Mouse (Mus musculus) C2C12 (cell line): ENCODE data around the gene Crabp1. TPM values are rescaled to one million over a fixed set of nuclear protein-coding genes. Genes with fewer than 3 reads are reported as not detected.

ENCODE experiments used
- H3K27me3 ChIP-seq: one replicate; pipeline ENCODE4 v1.6.1; 2011; ENCODE audit not compliant: control insufficient read depth, insufficient read depth, insufficient read length
- H3K36me3 ChIP-seq: one replicate; pipeline ENCODE4 v1.6.1; 2011; ENCODE audit not compliant: control insufficient read depth, insufficient read depth
- H3K4me3 ChIP-seq: one replicate; pipeline ENCODE4 v1.5.1; 2011; ENCODE audit warnings: mild to moderate bottlenecking, control low read depth; ENCODE audit not compliant: poor library complexity, insufficient read depth, severe bottlenecking
- H3K79me2 ChIP-seq: one replicate; pipeline ENCODE4 v1.6.1; 2011; ENCODE audit not compliant: control insufficient read depth, insufficient read depth
- H3K79me3 ChIP-seq: one replicate; pipeline ENCODE4 v1.6.1; 2011; ENCODE audit warnings: low read depth, control low read depth
- H3ac ChIP-seq: one replicate; pipeline ENCODE3; 2011; ENCODE audit warnings: low read depth; ENCODE audit not compliant: control insufficient read depth, insufficient read length
- CEBPB ChIP-seq: IDR thresholded peaks from one replicate; pipeline ENCODE4 v1.6.1; 2011; ENCODE audit warnings: low read depth, mild to moderate bottlenecking, control low read depth, moderate library complexity
- CTCF ChIP-seq: IDR thresholded peaks from one replicate; pipeline ENCODE4 v1.5.1; 2011; ENCODE audit not compliant: control insufficient read depth, insufficient read depth, insufficient read length
- FOSL1 ChIP-seq: IDR thresholded peaks from one replicate; pipeline ENCODE4 v1.8.0; 2011; ENCODE audit warnings: mild to moderate bottlenecking, low read length; ENCODE audit not compliant: poor library complexity, insufficient read depth, severe bottlenecking
- MAX ChIP-seq: IDR thresholded peaks from one replicate; pipeline ENCODE4 v1.6.1; 2011; ENCODE audit warnings: mild to moderate bottlenecking, control low read depth
- MYOD1 ChIP-seq: IDR thresholded peaks from one replicate; pipeline ENCODE4 v1.6.1; 2011; ENCODE audit warnings: low read depth; ENCODE audit not compliant: control insufficient read depth, insufficient read length
- MYOG ChIP-seq: IDR thresholded peaks from one replicate; pipeline ENCODE4 v1.6.1; 2011; ENCODE audit not compliant: control insufficient read depth, insufficient read length; ENCODE audit errors: extremely low read depth
- USF1 ChIP-seq: IDR thresholded peaks from one replicate; pipeline ENCODE4 v1.6.1; 2011; ENCODE audit warnings: low read depth, mild to moderate bottlenecking, control low read depth, moderate library complexity
- long read RNA-seq, 2 experiments: library from polyadenylated mRNA; unstranded; transcript quantifications; one replicate each; pipeline ENCODE4 v2.0.0; 2019 to 2020
- polyA plus RNA-seq: library from polyadenylated mRNA; unstranded; fragments of >200 nt; fragmentation: generic; extraction: Trizol; gene quantifications from one replicate; pipeline ENCODE4 v1.2.1, GENCODE M21; 2012; ENCODE audit warnings: missing spikeins

Crabp1 gene
- not detected for polyA plus RNA-seq
- long read RNA-seq, experiment 1, partial matches to known transcripts: 1 of 1 reads
- long read RNA-seq, experiment 1, other reads (novel, unspliced or antisense): 0 of 1 reads
- long read RNA-seq, experiment 2: 0 reads

- no peaks in the 10 kb centered on the region for H3K79me2 ChIP-seq
- H3K27me3 ChIP-seq: peaks cover 89% of the 10 kb centered on the region
- no peak for TF ChIP-seq CEBPB
- TF ChIP-seq MAX: no peak
- no peak for TF ChIP-seq CTCF
- TF ChIP-seq MYOG: no peak
- TF ChIP-seq USF1: no peak
- TF ChIP-seq MYOD1: no peak
- TF ChIP-seq FOSL1: no peak
- no peaks in the 10 kb centered on the region for H3K36me3 ChIP-seq
- no peaks in the 10 kb centered on the region for H3K79me3 ChIP-seq
- H3ac ChIP-seq: no peak within 1 kb of the TSS
- no peak within 1 kb of the TSS for H3K4me3 ChIP-seq
These were observed at the start of gene Crabp1 for GRCm38 (mm10) chr9:54764561-54765217. TSS of gene Crabp1 (plus strand) at chr9:54764748.

GRCm38 (mm10) chr9:54715776-54716175, 48.8 kb upstream of the Crabp1 start:
- TF ChIP-seq FOSL1 (no peak), MYOD1 (no peak), USF1 (no peak), MYOG (no peak), CEBPB (no peak)
- Histone ChIP-seq H3K79me2 (no peaks in the 10 kb centered on the region), H3ac (no peak overlapping the region), H3K36me3 (peaks cover 58% of the 10 kb centered on the region), H3K27me3 (no peaks in the 10 kb centered on the region), H3K79me3 (no peaks in the 10 kb centered on the region), H3K4me3 (no peak overlapping the region)

- Histone ChIP-seq H3K27me3 (no peaks in the 10 kb centered on the region), H3ac (no peak overlapping the region), H3K79me2 (no peaks in the 10 kb centered on the region), H3K79me3 (no peaks in the 10 kb centered on the region), H3K4me3 (no peak overlapping the region), H3K36me3 (peaks cover 69% of the 10 kb centered on the region)
- no peak for TF ChIP-seq CEBPB
- TF ChIP-seq MAX: no peak
- TF ChIP-seq CTCF: no peak
- no peak for TF ChIP-seq MYOD1
- TF ChIP-seq MYOG: no peak
These were observed 47.0 kb upstream of the Crabp1 start for GRCm38 (mm10) chr9:54717527-54717926.

DNA sequence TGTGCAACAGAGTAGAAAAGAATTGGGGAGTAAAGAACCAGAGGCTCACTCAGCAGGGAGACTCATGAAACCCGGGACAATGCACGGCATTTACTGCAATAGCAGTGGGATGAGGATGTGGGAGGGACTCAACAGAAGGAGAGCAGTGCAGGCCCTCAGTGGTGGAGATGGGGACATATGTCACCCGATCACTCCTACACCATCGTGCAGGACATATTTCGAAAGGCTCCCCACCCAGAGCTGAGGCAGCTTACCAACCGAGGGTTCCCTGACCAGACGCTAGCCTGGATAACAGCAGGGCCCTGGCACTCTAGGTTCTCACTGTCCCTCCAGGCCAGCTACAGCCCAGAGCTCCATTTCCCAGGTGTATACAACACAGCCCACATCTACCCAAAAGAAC, 42.4 kb upstream of the Crabp1 start:
- peaks cover 82% of the 10 kb centered on the region for H3K36me3 ChIP-seq
- H3K4me3 ChIP-seq: no peak overlapping the region

GRCm38 (mm10) chr9:54722596-54722995, 42.0 kb upstream of the Crabp1 start:
- H3K36me3 ChIP-seq: peaks cover 82% of the 10 kb centered on the region
- no peak overlapping the region for H3K4me3 ChIP-seq
- no peaks in the 10 kb centered on the region for H3K79me2 ChIP-seq
- no peak overlapping the region for H3ac ChIP-seq
- H3K27me3 ChIP-seq: no peaks in the 10 kb centered on the region
- no peaks in the 10 kb centered on the region for H3K79me3 ChIP-seq
- TF ChIP-seq MAX (no peak), MYOG (no peak)

More for the DNA sequence above, 42.4 kb upstream of the Crabp1 start:
- H3K79me2 ChIP-seq: no peaks in the 10 kb centered on the region
- H3ac ChIP-seq: no peak overlapping the region
- no peaks in the 10 kb centered on the region for H3K79me3 ChIP-seq
- no peaks in the 10 kb centered on the region for H3K27me3 ChIP-seq
- no peak for TF ChIP-seq FOSL1
- no peak for TF ChIP-seq MYOG

GRCm38 (mm10) chr9:54726315-54726714, 38.2 kb upstream of the Crabp1 start:
- peaks cover 78% of the 10 kb centered on the region for H3K36me3 ChIP-seq
- peaks cover 4% of the 10 kb centered on the region for H3K79me3 ChIP-seq
- no peak overlapping the region for H3ac ChIP-seq
- TF ChIP-seq CTCF (no peak), CEBPB (no peak), FOSL1 (no peak), USF1 (no peak)
- H3K79me2 ChIP-seq: peaks cover 10% of the 10 kb centered on the region
- no peak overlapping the region for H3K4me3 ChIP-seq
- no peaks in the 10 kb centered on the region for H3K27me3 ChIP-seq
